Mouse (Mus musculus): ENCODE data around the gene Pou5f1. TPM values are rescaled to one million over a fixed set of nuclear protein-coding genes. Genes with fewer than 3 reads are reported as not detected.

Pou5f1 gene
- polyA plus RNA-seq, 1 experiment from 2014 or later: not detected

GRCm38 (mm10) chr17:35484066-35484465 is 21.8 kb upstream of the Pou5f1 start:
- peak; percentile 90 for TF ChIP-seq CTCF (IDR thresholded peaks at IDR 0.05; ENCODE audit: low read depth)
- Histone ChIP-seq H3K36me3 (ENCODE audit: control insufficient read depth, insufficient read depth) (no peaks in the 10 kb centered on the region), H3K27me3 (replicated peaks; ENCODE audit: control insufficient read depth, insufficient read depth, low read length) (no peaks in the 10 kb centered on the region), H3K4me3 (ENCODE audit: low read depth, low read length) (no peak overlapping the region), H3K9me3 (ENCODE audit: control insufficient read depth) (no peaks in the 10 kb centered on the region), H3K27ac (ENCODE audit: low read depth, low read length) (no peak overlapping the region), H3K4me1 (replicated peaks; ENCODE audit: control insufficient read depth, insufficient read depth, low read length) (no peaks in the 10 kb centered on the region), H3K4me2 (replicated peaks; ENCODE audit: low read depth) (no peak overlapping the region), H3K9ac (ENCODE audit: low read depth, low read length) (no peak overlapping the region)
- no peak for ATAC-seq
- under 1% methylated on average over 9 of the region's 9 CpGs for WGBS

GRCm38 (mm10) chr17:35485702-35486101 is 20.1 kb upstream of the Pou5f1 start:
- no peaks in the 10 kb centered on the region for H3K4me1 ChIP-seq (replicated peaks; ENCODE audit: control insufficient read depth, insufficient read depth, low read length)
- no peaks in the 10 kb centered on the region for H3K9me3 ChIP-seq (ENCODE audit: control insufficient read depth)
- no peaks in the 10 kb centered on the region for H3K36me3 ChIP-seq (ENCODE audit: control insufficient read depth, insufficient read depth)
- no peaks in the 10 kb centered on the region for H3K27me3 ChIP-seq (replicated peaks; ENCODE audit: control insufficient read depth, insufficient read depth, low read length)
- no peak overlapping the region for H3K4me3 ChIP-seq (ENCODE audit: low read depth, low read length)
- ATAC-seq: no peak
- TF ChIP-seq CTCF (IDR thresholded peaks at IDR 0.05; ENCODE audit: low read depth): no peak
- WGBS: 21% methylated on average over 4 of the region's 4 CpGs
- H3K4me2 ChIP-seq (replicated peaks; ENCODE audit: low read depth): no peak overlapping the region
- H3K9ac ChIP-seq (ENCODE audit: low read depth, low read length): no peak overlapping the region
- H3K27ac ChIP-seq (ENCODE audit: low read depth, low read length): no peak overlapping the region

GRCm38 (mm10) chr17:35486726-35487125 is 19.1 kb upstream of the Pou5f1 start:
- H3K4me2 ChIP-seq (replicated peaks; ENCODE audit: low read depth): no peak overlapping the region
- no peak for TF ChIP-seq CTCF (IDR thresholded peaks at IDR 0.05; ENCODE audit: low read depth)
- no peaks in the 10 kb centered on the region for H3K9me3 ChIP-seq (ENCODE audit: control insufficient read depth)
- WGBS: 58% methylated on average over 10 of the region's 10 CpGs
- no peak overlapping the region for H3K4me3 ChIP-seq (ENCODE audit: low read depth, low read length)
- ATAC-seq: no peak
- no peak overlapping the region for H3K9ac ChIP-seq (ENCODE audit: low read depth, low read length)
- no peak overlapping the region for H3K27ac ChIP-seq (ENCODE audit: low read depth, low read length)
- no peaks in the 10 kb centered on the region for H3K36me3 ChIP-seq (ENCODE audit: control insufficient read depth, insufficient read depth)
- H3K4me1 ChIP-seq (replicated peaks; ENCODE audit: control insufficient read depth, insufficient read depth, low read length): no peaks in the 10 kb centered on the region
- no peaks in the 10 kb centered on the region for H3K27me3 ChIP-seq (replicated peaks; ENCODE audit: control insufficient read depth, insufficient read depth, low read length)

- Histone ChIP-seq H3K27me3 (replicated peaks; ENCODE audit: control insufficient read depth, insufficient read depth, low read length) (no peaks in the 10 kb centered on the region), H3K36me3 (ENCODE audit: control insufficient read depth, insufficient read depth) (no peaks in the 10 kb centered on the region), H3K9ac (ENCODE audit: low read depth, low read length) (no peak overlapping the region), H3K4me1 (replicated peaks; ENCODE audit: control insufficient read depth, insufficient read depth, low read length) (no peaks in the 10 kb centered on the region), H3K9me3 (ENCODE audit: control insufficient read depth) (no peaks in the 10 kb centered on the region), H3K27ac (ENCODE audit: low read depth, low read length) (no peak overlapping the region), H3K4me2 (replicated peaks; ENCODE audit: low read depth) (no peak overlapping the region), H3K4me3 (ENCODE audit: low read depth, low read length) (no peak overlapping the region)
- WGBS: 93% methylated on average over 2 of the region's 2 CpGs
- ATAC-seq: no peak
- no peak for TF ChIP-seq CTCF (IDR thresholded peaks at IDR 0.05; ENCODE audit: low read depth)
Measured at GRCm38 (mm10) chr17:35488041-35488440, 17.8 kb upstream of the Pou5f1 start.

- WGBS: 71% methylated on average over 5 of the region's 5 CpGs
- TF ChIP-seq CTCF (IDR thresholded peaks at IDR 0.05; ENCODE audit: low read depth): no peak
- H3K27me3 ChIP-seq (replicated peaks; ENCODE audit: control insufficient read depth, insufficient read depth, low read length): no peaks in the 10 kb centered on the region
- H3K4me3 ChIP-seq (ENCODE audit: low read depth, low read length): no peak overlapping the region
- no peak overlapping the region for H3K9ac ChIP-seq (ENCODE audit: low read depth, low read length)
- no peak overlapping the region for H3K4me2 ChIP-seq (replicated peaks; ENCODE audit: low read depth)
- H3K36me3 ChIP-seq (ENCODE audit: control insufficient read depth, insufficient read depth): no peaks in the 10 kb centered on the region
- no peaks in the 10 kb centered on the region for H3K4me1 ChIP-seq (replicated peaks; ENCODE audit: control insufficient read depth, insufficient read depth, low read length)
- H3K27ac ChIP-seq (ENCODE audit: low read depth, low read length): no peak overlapping the region
- ATAC-seq: no peak
- H3K9me3 ChIP-seq (ENCODE audit: control insufficient read depth): no peaks in the 10 kb centered on the region
Measured at GRCm38 (mm10) chr17:35490320-35490719, 15.5 kb upstream of the Pou5f1 start.

GRCm38 (mm10) chr17:35497124-35497523 is 8.7 kb upstream of the Pou5f1 start:
- 94% methylated on average over 6 of the region's 7 CpGs for whole genome bisulfite sequencing
- H3K4me2 ChIP-seq (replicated peaks; ENCODE audit: low read depth): no peak overlapping the region
- H3K9ac ChIP-seq (ENCODE audit: low read depth, low read length): no peak overlapping the region
- no peak for TF ChIP-seq CTCF (IDR thresholded peaks at IDR 0.05; ENCODE audit: low read depth)
- ATAC-seq: no peak
- no peak overlapping the region for H3K4me3 ChIP-seq (ENCODE audit: low read depth, low read length)
- H3K27me3 ChIP-seq (replicated peaks; ENCODE audit: control insufficient read depth, insufficient read depth, low read length): no peaks in the 10 kb centered on the region
- no peak overlapping the region for H3K27ac ChIP-seq (ENCODE audit: low read depth, low read length)
- H3K36me3 ChIP-seq (ENCODE audit: control insufficient read depth, insufficient read depth): no peaks in the 10 kb centered on the region
- H3K4me1 ChIP-seq (replicated peaks; ENCODE audit: control insufficient read depth, insufficient read depth, low read length): no peaks in the 10 kb centered on the region
- H3K9me3 ChIP-seq (ENCODE audit: control insufficient read depth): no peaks in the 10 kb centered on the region

- 28% methylated on average over 6 of the region's 6 CpGs for WGBS
- no peaks in the 10 kb centered on the region for H3K36me3 ChIP-seq (ENCODE audit: control insufficient read depth, insufficient read depth)
- no peaks in the 10 kb centered on the region for H3K4me1 ChIP-seq (replicated peaks; ENCODE audit: control insufficient read depth, insufficient read depth, low read length)
- no peak overlapping the region for H3K27ac ChIP-seq (ENCODE audit: low read depth, low read length)
- no peak for TF ChIP-seq CTCF (IDR thresholded peaks at IDR 0.05; ENCODE audit: low read depth)
- no peak for ATAC-seq
- H3K9me3 ChIP-seq (ENCODE audit: control insufficient read depth): no peaks in the 10 kb centered on the region
- no peak overlapping the region for H3K9ac ChIP-seq (ENCODE audit: low read depth, low read length)
- H3K4me2 ChIP-seq (replicated peaks; ENCODE audit: low read depth): no peak overlapping the region
- no peak overlapping the region for H3K4me3 ChIP-seq (ENCODE audit: low read depth, low read length)
- no peaks in the 10 kb centered on the region for H3K27me3 ChIP-seq (replicated peaks; ENCODE audit: control insufficient read depth, insufficient read depth, low read length)
Measured at GRCm38 (mm10) chr17:35502226-35502625, 3.6 kb upstream of the Pou5f1 start.

All from intestine, postnatal 0 days (tissue).